Mouse (Mus musculus): ENCODE measurements around the gene Trim62.

DNA sequence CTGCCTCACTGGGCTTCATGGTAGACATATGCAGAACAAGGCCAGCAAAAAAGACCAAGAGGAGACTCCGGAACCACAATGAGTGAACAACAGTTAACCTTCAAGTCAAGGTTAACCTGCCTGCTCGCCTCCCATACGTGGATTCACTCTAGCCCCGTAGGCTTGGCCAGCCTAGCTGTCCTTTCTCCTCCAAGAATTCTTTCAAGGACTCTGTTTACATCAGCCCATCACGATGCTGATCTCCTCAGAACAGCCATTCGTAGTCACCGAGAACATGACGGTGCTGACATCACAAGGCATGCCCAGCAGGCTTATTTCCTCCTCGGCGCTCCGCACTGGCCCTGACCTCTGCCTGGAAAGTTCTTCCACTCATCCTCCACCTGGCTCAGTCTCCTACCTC lies 74.8 kb downstream of the Trim62 start:
- TF ChIP-seq CTCF (IDR thresholded peaks at IDR 0.05; ENCODE audit: low read depth) (no peak), EP300 (optimal IDR thresholded peaks at IDR 0.05) (no peak)
